Mouse (Mus musculus) E14TG2a.4 (cell line): ENCODE results near the gene Rbfox1.

Experiments
- CTCF ChIP-seq: conservative IDR thresholded peaks from 2 replicates; pipeline ENCODE4 v1.5.1; 2014; ENCODE audit warnings: low read length
- NANOG ChIP-seq: IDR thresholded peaks from 2 replicates; pipeline ENCODE4 v1.6.1; 2014; ENCODE audit warnings: borderline replicate concordance, low read length, mixed read lengths

GRCm38 (mm10) chr16:7425386-7426089, 1540.4 kb downstream of the Rbfox1 start:
- no peak for TF ChIP-seq CTCF
- peak; percentile 28; the same call in 1 of the 2 replicates for TF ChIP-seq NANOG
